Mouse (Mus musculus) G1E (cell line): ENCODE results near the gene Onecut1.

ENCODE experiments used
- CTCF ChIP-seq: IDR thresholded peaks from 2 replicates; pipeline ENCODE4 v1.5.1; 2012; ENCODE audit warnings: low read depth, low read length, inconsistent platforms, mixed read lengths
- GATA1 ChIP-seq: IDR thresholded peaks from 2 replicates; pipeline ENCODE4 v1.6.1; 2012; ENCODE audit warnings: borderline replicate concordance, low read length, inconsistent platforms, mixed read lengths
- GATA2 ChIP-seq: IDR thresholded peaks from 2 replicates; pipeline ENCODE4 v1.6.1; 2012; ENCODE audit warnings: low read depth, low read length, inconsistent platforms, borderline replicate concordance
- POLR2AphosphoS5 ChIP-seq: IDR thresholded peaks from 2 replicates; pipeline ENCODE4 v1.6.1; 2012; ENCODE audit warnings: low read depth, low read length, inconsistent platforms; ENCODE audit not compliant: insufficient replicate concordance
- TAL1 ChIP-seq: conservative IDR thresholded peaks from 2 replicates; pipeline ENCODE4 v1.6.1; 2012; ENCODE audit warnings: low read depth, low read length, inconsistent platforms, mixed read lengths

GRCm38 (mm10) chr9:74911919-74912318 lies 50.2 kb downstream of the Onecut1 start:
- no peak for TF ChIP-seq CTCF
- no peak for TF ChIP-seq GATA1
- TF ChIP-seq TAL1: no peak
- TF ChIP-seq POLR2AphosphoS5: no peak
- no peak for TF ChIP-seq GATA2
